Mouse (Mus musculus): ENCODE data around the gene Elovl6.

The Elovl6 gene

GRCm38 (mm10) chr3:129645409-129645808 is 113.3 kb downstream of the Elovl6 start:
- DNase-seq (ENCODE audit: low read depth, low spot score), result no peak

GRCm38 (mm10) chr3:129646781-129647180 is 114.6 kb downstream of the Elovl6 start:
- no peak for DNase-seq (ENCODE audit: low read depth, low spot score)

GRCm38 (mm10) chr3:129647312-129647711 is 115.2 kb downstream of the Elovl6 start:
- no peak for DNase-seq (ENCODE audit: low read depth, low spot score)

- DNase-seq (ENCODE audit: low read depth, low spot score), result no peak
Measured at GRCm38 (mm10) chr3:129648598-129648997, 116.4 kb downstream of the Elovl6 start.

- no peak for DNase-seq (ENCODE audit: low read depth, low spot score)
Measured at GRCm38 (mm10) chr3:129649586-129650292, 117.6 kb downstream of the Elovl6 start.

- no peak for DNase-seq (ENCODE audit: low read depth, low spot score)
Measured at GRCm38 (mm10) chr3:129650293-129650612, 118.1 kb downstream of the Elovl6 start.

GRCm38 (mm10) chr3:129650931-129651330 is 118.8 kb downstream of the Elovl6 start:
- no peak for DNase-seq (ENCODE audit: low read depth, low spot score)

- no peak for DNase-seq (ENCODE audit: low read depth, low spot score)
Measured at GRCm38 (mm10) chr3:129651765-129652164, 119.6 kb downstream of the Elovl6 start.

GRCm38 (mm10) chr3:129652476-129652875 is 120.3 kb downstream of the Elovl6 start:
- DNase-seq (ENCODE audit: low read depth, low spot score), result no peak

GRCm38 (mm10) chr3:129656540-129656939 is 124.4 kb downstream of the Elovl6 start:
- no peak for DNase-seq (ENCODE audit: low read depth, low spot score)

- no peak for DNase-seq (ENCODE audit: low read depth, low spot score)
Measured at GRCm38 (mm10) chr3:129657222-129657621, 125.1 kb downstream of the Elovl6 start.

GRCm38 (mm10) chr3:129657775-129658174 is 125.6 kb downstream of the Elovl6 start:
- DNase-seq (ENCODE audit: low read depth, low spot score), result no peak

- DNase-seq (ENCODE audit: low read depth, low spot score), result no peak
Measured at GRCm38 (mm10) chr3:129658776-129659175, 126.6 kb downstream of the Elovl6 start.

GRCm38 (mm10) chr3:129663906-129664305 is 131.8 kb downstream of the Elovl6 start:
- no peak for DNase-seq (ENCODE audit: low read depth, low spot score)

- no peak for DNase-seq (ENCODE audit: low read depth, low spot score)
Measured at GRCm38 (mm10) chr3:129675923-129676322, 143.8 kb downstream of the Elovl6 start.

- no peak for DNase-seq (ENCODE audit: low read depth, low spot score)
Measured at GRCm38 (mm10) chr3:129680258-129680657, 148.1 kb downstream of the Elovl6 start.

GRCm38 (mm10) chr3:129681841-129682240 is 149.7 kb downstream of the Elovl6 start:
- no peak for DNase-seq (ENCODE audit: low read depth, low spot score)

GRCm38 (mm10) chr3:129682389-129682788 is 150.2 kb downstream of the Elovl6 start:
- no peak for DNase-seq (ENCODE audit: low read depth, low spot score)

- no peak for DNase-seq (ENCODE audit: low read depth, low spot score)
Measured at GRCm38 (mm10) chr3:129683060-129683679, 151.0 kb downstream of the Elovl6 start.

GRCm38 (mm10) chr3:129686196-129686595 is 154.0 kb downstream of the Elovl6 start:
- no peak for DNase-seq (ENCODE audit: low read depth, low spot score)

- DNase-seq (ENCODE audit: low read depth, low spot score), result peak; percentile 42
Measured at GRCm38 (mm10) chr3:129686698-129687333, 154.7 kb downstream of the Elovl6 start.

GRCm38 (mm10) chr3:129687429-129687828 is 155.3 kb downstream of the Elovl6 start:
- no peak for DNase-seq (ENCODE audit: low read depth, low spot score)
